Mouse (Mus musculus): ENCODE data around the gene Slc22a6. TPM values are rescaled to one million over a fixed set of nuclear protein-coding genes. Genes with fewer than 3 reads are reported as not detected.

Slc22a6 gene
- polyA plus RNA-seq (2016; fragmentation: Nextera tagmentation; extraction: Ambion mirVana): 3.3 and 3.7 TPM in 2 replicates

- 0 out of 2 replicates have a peak, but pooled peaks cover 3% of the 10 kb centered on the region for H3K4me1 ChIP-seq
- WGBS: 7% methylated on average over 7 of the region's 7 CpGs
- H3K36me3 ChIP-seq: no peaks in the 10 kb centered on the region
- no peaks in the 10 kb centered on the region for H3K27me3 ChIP-seq
- H3K9ac ChIP-seq: peak within 1 kb of the TSS; percentile 15; the same call in 1 of the 2 replicates
- ATAC-seq (ENCODE audit: low FRiP score): no peak
- no peak within 1 kb of the TSS for H3K4me3 ChIP-seq
- no peak within 1 kb of the TSS for H3K27ac ChIP-seq
- no peaks in the 10 kb centered on the region for H3K9me3 ChIP-seq (replicated peaks)
- H3K4me2 ChIP-seq (replicated peaks): no peak within 1 kb of the TSS
These were observed at the start of gene Slc22a6 for GRCm38 (mm10) chr19:8617904-8618303. Gene Slc22a6, plus strand, starts transcription at chr19:8618039.

GRCm38 (mm10) chr19:8569453-8569863 is 48.4 kb upstream of the Slc22a6 start:
- peak overlapping the region; percentile 52 for H3K4me2 ChIP-seq (replicated peaks)
- no peak for ATAC-seq (ENCODE audit: low FRiP score)
- H3K9me3 ChIP-seq (replicated peaks): no peaks in the 10 kb centered on the region
- H3K27ac ChIP-seq: no peak overlapping the region
- H3K4me3 ChIP-seq: 0 out of 2 replicates have a peak overlapping the region, but pooled peaks have one; percentile 13
- 0 out of 2 replicates have a peak, but pooled peaks cover 3% of the 10 kb centered on the region for H3K4me1 ChIP-seq
- WGBS: 4% methylated on average over 14 of the region's 14 CpGs
- no peak overlapping the region for H3K9ac ChIP-seq
- H3K27me3 ChIP-seq: no peaks in the 10 kb centered on the region
- no peaks in the 10 kb centered on the region for H3K36me3 ChIP-seq

- 59% methylated on average over 2 of the region's 2 CpGs for WGBS
- no peak for ATAC-seq (ENCODE audit: low FRiP score)
These were observed 47.3 kb upstream of the Slc22a6 start for GRCm38 (mm10) chr19:8570341-8571040.

GRCm38 (mm10) chr19:8571746-8572145 is 46.1 kb upstream of the Slc22a6 start:
- H3K9ac ChIP-seq: no peak overlapping the region
- H3K27ac ChIP-seq: no peak overlapping the region
- H3K4me2 ChIP-seq (replicated peaks): no peak overlapping the region
- H3K4me1 ChIP-seq: no peaks in the 10 kb centered on the region
- H3K36me3 ChIP-seq: no peaks in the 10 kb centered on the region
- H3K9me3 ChIP-seq (replicated peaks): no peaks in the 10 kb centered on the region
- H3K4me3 ChIP-seq: no peak overlapping the region
- WGBS: 76% methylated on average over 7 of the region's 7 CpGs
- no peak for ATAC-seq (ENCODE audit: low FRiP score)
- H3K27me3 ChIP-seq: no peaks in the 10 kb centered on the region

More at GRCm38 (mm10) chr19:8570341-8571040, 47.3 kb upstream of the Slc22a6 start:
- Histone ChIP-seq H3K4me1 (0 out of 2 replicates have a peak, but pooled peaks cover 3% of the 10 kb centered on the region), H3K9ac (no peak overlapping the region), H3K27ac (no peak overlapping the region), H3K36me3 (no peaks in the 10 kb centered on the region), H3K4me3 (no peak overlapping the region), H3K9me3 (replicated peaks) (no peaks in the 10 kb centered on the region), H3K4me2 (replicated peaks) (no peak overlapping the region), H3K27me3 (no peaks in the 10 kb centered on the region)

- WGBS: 40% methylated on average over 3 of the region's 3 CpGs
- no peak for ATAC-seq (ENCODE audit: low FRiP score)
- Histone ChIP-seq H3K9me3 (replicated peaks) (no peaks in the 10 kb centered on the region), H3K4me3 (no peak overlapping the region), H3K4me2 (replicated peaks) (no peak overlapping the region), H3K36me3 (no peaks in the 10 kb centered on the region), H3K9ac (no peak overlapping the region), H3K4me1 (no peaks in the 10 kb centered on the region), H3K27ac (no peak overlapping the region), H3K27me3 (no peaks in the 10 kb centered on the region)
These were observed 45.4 kb upstream of the Slc22a6 start for GRCm38 (mm10) chr19:8572485-8572884.

- H3K9me3 ChIP-seq (replicated peaks): no peaks in the 10 kb centered on the region
- H3K4me1 ChIP-seq: peaks cover 5% of the 10 kb centered on the region
- H3K36me3 ChIP-seq: no peaks in the 10 kb centered on the region
- ATAC-seq (ENCODE audit: low FRiP score): no peak
- no peak overlapping the region for H3K9ac ChIP-seq
- H3K4me3 ChIP-seq: no peak overlapping the region
- H3K4me2 ChIP-seq (replicated peaks): no peak overlapping the region
- H3K27ac ChIP-seq: no peak overlapping the region
- 0 out of 2 replicates have a peak, but pooled peaks cover 3% of the 10 kb centered on the region for H3K27me3 ChIP-seq
- 76% methylated on average over 4 of the region's 4 CpGs for WGBS
These were observed 40.4 kb upstream of the Slc22a6 start for GRCm38 (mm10) chr19:8577432-8577831.

- Histone ChIP-seq H3K9ac (peak overlapping the region; percentile 47; the same call in 1 of the 2 replicates), H3K9me3 (replicated peaks) (no peaks in the 10 kb centered on the region), H3K27ac (no peak overlapping the region), H3K27me3 (0 out of 2 replicates have a peak, but pooled peaks cover 3% of the 10 kb centered on the region), H3K4me3 (peak overlapping the region; percentile 27), H3K4me1 (peaks cover 5% of the 10 kb centered on the region), H3K4me2 (replicated peaks) (peak overlapping the region; percentile 61), H3K36me3 (no peaks in the 10 kb centered on the region)
- WGBS: 9% methylated on average over 24 of the region's 24 CpGs
- ATAC-seq (ENCODE audit: low FRiP score): peak; percentile 58
These were observed 39.4 kb upstream of the Slc22a6 start for GRCm38 (mm10) chr19:8578293-8578969.

GRCm38 (mm10) chr19:8578970-8579342 is 38.9 kb upstream of the Slc22a6 start:
- H3K4me1 ChIP-seq: peaks cover 5% of the 10 kb centered on the region
- WGBS: 65% methylated on average over 2 of the region's 2 CpGs
- peak overlapping the region; percentile 47; the same call in 1 of the 2 replicates for H3K9ac ChIP-seq
- H3K4me2 ChIP-seq (replicated peaks): peak overlapping the region; percentile 61
- no peak overlapping the region for H3K27ac ChIP-seq
- H3K27me3 ChIP-seq: 0 out of 2 replicates have a peak, but pooled peaks cover 3% of the 10 kb centered on the region
- no peaks in the 10 kb centered on the region for H3K9me3 ChIP-seq (replicated peaks)
- H3K4me3 ChIP-seq: no peak overlapping the region
- no peaks in the 10 kb centered on the region for H3K36me3 ChIP-seq
- ATAC-seq (ENCODE audit: low FRiP score): no peak

GRCm38 (mm10) chr19:8585298-8585697 is 32.5 kb upstream of the Slc22a6 start:
- no peak overlapping the region for H3K4me2 ChIP-seq (replicated peaks)
- H3K36me3 ChIP-seq: no peaks in the 10 kb centered on the region
- H3K4me3 ChIP-seq: no peak overlapping the region
- no peak for ATAC-seq (ENCODE audit: low FRiP score)
- no peaks in the 10 kb centered on the region for H3K9me3 ChIP-seq (replicated peaks)
- no peaks in the 10 kb centered on the region for H3K4me1 ChIP-seq
- H3K27me3 ChIP-seq: no peaks in the 10 kb centered on the region
- no peak overlapping the region for H3K27ac ChIP-seq
- no peak overlapping the region for H3K9ac ChIP-seq
- 89% methylated on average over 3 of the region's 3 CpGs for WGBS

- H3K27ac ChIP-seq: no peak overlapping the region
- ATAC-seq (ENCODE audit: low FRiP score): no peak
- H3K4me1 ChIP-seq: no peaks in the 10 kb centered on the region
- H3K9ac ChIP-seq: no peak overlapping the region
- no peak overlapping the region for H3K4me2 ChIP-seq (replicated peaks)
- H3K9me3 ChIP-seq (replicated peaks): no peaks in the 10 kb centered on the region
- 82% methylated on average over 2 of the region's 2 CpGs for WGBS
- H3K27me3 ChIP-seq: no peaks in the 10 kb centered on the region
- no peak overlapping the region for H3K4me3 ChIP-seq
- no peaks in the 10 kb centered on the region for H3K36me3 ChIP-seq
These were observed 31.9 kb upstream of the Slc22a6 start for GRCm38 (mm10) chr19:8585899-8586298.

GRCm38 (mm10) chr19:8586350-8586749 is 31.5 kb upstream of the Slc22a6 start:
- WGBS: 63% methylated on average over 3 of the region's 3 CpGs
- Histone ChIP-seq H3K27me3 (no peaks in the 10 kb centered on the region), H3K36me3 (no peaks in the 10 kb centered on the region), H3K9ac (no peak overlapping the region), H3K4me3 (no peak overlapping the region), H3K27ac (no peak overlapping the region), H3K4me1 (peaks cover 4% of the 10 kb centered on the region; the same call in 1 of the 2 replicates), H3K9me3 (replicated peaks) (no peaks in the 10 kb centered on the region), H3K4me2 (replicated peaks) (no peak overlapping the region)
- ATAC-seq (ENCODE audit: low FRiP score): no peak

- Histone ChIP-seq H3K27me3 (no peaks in the 10 kb centered on the region), H3K36me3 (no peaks in the 10 kb centered on the region), H3K4me3 (no peak overlapping the region), H3K9ac (no peak overlapping the region), H3K27ac (no peak overlapping the region), H3K9me3 (replicated peaks) (no peaks in the 10 kb centered on the region), H3K4me2 (replicated peaks) (no peak overlapping the region), H3K4me1 (peaks cover 4% of the 10 kb centered on the region; the same call in 1 of the 2 replicates)
- WGBS: 58% methylated on average over 1 of the region's 1 CpGs
- no peak for ATAC-seq (ENCODE audit: low FRiP score)
These were observed 30.5 kb upstream of the Slc22a6 start for GRCm38 (mm10) chr19:8587315-8587714.

Data from hindbrain, embryonic 12.5 days (tissue).